Mouse (Mus musculus) CH12.LX (cell line): Measurements from ENCODE around the gene Cog7. TPM values are rescaled to one million over a fixed set of nuclear protein-coding genes. Genes with fewer than 3 reads are reported as not detected.

Source experiments
- DNase-seq: peaks from one replicate; pipeline ENCODE4 v3.0.0-alpha.2; 2013; ENCODE audit errors: extremely low read depth
- H3K27ac ChIP-seq: 2 replicates; pipeline ENCODE4 v1.5.1; 2012; ENCODE audit warnings: low read depth, mild to moderate bottlenecking, control low read depth, moderate library complexity; ENCODE audit not compliant: insufficient read depth
- H3K27me3 ChIP-seq: replicated peaks from 2 replicates; pipeline ENCODE3; 2012; ENCODE audit warnings: inconsistent platforms
- H3K36me3 ChIP-seq, 2 experiments: replicated peaks in 1 of 2; 2 replicates each; pipeline versions ENCODE3 to v1.6.1; 2012; ENCODE audit warnings: inconsistent platforms in 1 of 2, low read length in 1 of 2, mild to moderate bottlenecking in 1 of 2, mixed read lengths in 1 of 2, moderate library complexity in 1 of 2; ENCODE audit not compliant: control insufficient read depth in 1 of 2, insufficient read depth in 1 of 2
- H3K4me1 ChIP-seq, 2 experiments: 2 replicates each; pipeline ENCODE4 v1.6.1; 2012; ENCODE audit warnings: inconsistent platforms in 1 of 2, moderate library complexity in 1 of 2; ENCODE audit not compliant: insufficient read depth in 2 of 2, control insufficient read depth in 1 of 2
- H3K4me2 ChIP-seq: 2 replicates; pipeline ENCODE4 v1.6.1; 2012; ENCODE audit warnings: low read depth, mild to moderate bottlenecking, control low read depth; ENCODE audit not compliant: poor library complexity, insufficient read depth, severe bottlenecking
- H3K4me3 ChIP-seq, 3 experiments: fragments of 150-350 bp in 1 of 3; sonication (generic) in 1 of 3; replicated peaks in 1 of 3; 2 replicates each; pipeline versions ENCODE3 to v1.5.1; 2011 to 2012; ENCODE audit warnings: low read depth in 2 of 3, low read length in 2 of 3, mild to moderate bottlenecking in 2 of 3, moderate library complexity in 2 of 3, control low read depth in 1 of 3, improper control_type of control experiment in 1 of 3, inconsistent platforms in 1 of 3, mixed read lengths in 1 of 3; ENCODE audit not compliant: poor library complexity in 1 of 3
- H3K79me2 ChIP-seq: replicated peaks from 2 replicates; pipeline ENCODE4 v1.6.1; 2012; ENCODE audit warnings: mild to moderate bottlenecking, moderate library complexity; ENCODE audit not compliant: control insufficient read depth, poor library complexity, insufficient read depth, severe bottlenecking; ENCODE audit errors: extremely low read depth
- H3K9ac ChIP-seq: 2 replicates; pipeline ENCODE4 v1.6.1; 2012; ENCODE audit warnings: low read depth, mild to moderate bottlenecking, control low read depth, moderate library complexity; ENCODE audit not compliant: insufficient read depth
- H3K9me3 ChIP-seq: replicated peaks from 2 replicates; pipeline ENCODE3; 2012; ENCODE audit warnings: low read length, inconsistent platforms, mixed read lengths
- BHLHE40 ChIP-seq: IDR thresholded peaks from 2 replicates; pipeline ENCODE4 v1.6.1; 2011; ENCODE audit warnings: mild to moderate bottlenecking, low read depth, low read length, improper control_type of control experiment
- CHD2 ChIP-seq: IDR thresholded peaks from 2 replicates; pipeline ENCODE4 v1.6.1; 2011; ENCODE audit warnings: low read length, improper control_type of control experiment
- CTCF ChIP-seq, 2 experiments: IDR thresholded peaks in 1 of 2; conservative IDR thresholded peaks in 1 of 2; 2 replicates each; pipeline ENCODE4 v1.5.1; 2011 to 2012; ENCODE audit warnings: low read depth in 2 of 2, low read length in 2 of 2, improper control_type of control experiment in 1 of 2, inconsistent platforms in 1 of 2, mild to moderate bottlenecking in 1 of 2, moderate library complexity in 1 of 2
- ELF1 ChIP-seq: IDR thresholded peaks from 2 replicates; pipeline ENCODE4 v1.6.1; 2014; ENCODE audit warnings: low read depth, mild to moderate bottlenecking, inconsistent platforms, low read length, improper control_type of control experiment
- ETS1 ChIP-seq: conservative IDR thresholded peaks from 2 replicates; pipeline ENCODE4 v1.6.1; 2012; ENCODE audit warnings: low read depth, mild to moderate bottlenecking, inconsistent platforms, low read length, improper control_type of control experiment, moderate library complexity
- HCFC1 ChIP-seq: IDR thresholded peaks from 2 replicates; pipeline ENCODE4 v1.6.1; 2012; ENCODE audit warnings: low read depth, mild to moderate bottlenecking, inconsistent platforms, low read length, improper control_type of control experiment
- IRF4 ChIP-seq: IDR thresholded peaks from 2 replicates; pipeline ENCODE4 v1.6.1; 2014; ENCODE audit warnings: low read depth, mild to moderate bottlenecking, inconsistent platforms, low read length, improper control_type of control experiment
- JUN ChIP-seq: IDR thresholded peaks from 2 replicates; pipeline ENCODE4 v1.6.1; 2011; ENCODE audit warnings: low read depth, mild to moderate bottlenecking, low read length, improper control_type of control experiment, moderate library complexity; ENCODE audit not compliant: insufficient read depth
- KAT2A ChIP-seq: IDR thresholded peaks from 2 replicates; pipeline ENCODE4 v1.6.1; 2012; ENCODE audit warnings: low read length, improper control_type of control experiment, inconsistent platforms; ENCODE audit not compliant: insufficient replicate concordance
- MAX ChIP-seq: IDR thresholded peaks from 2 replicates; pipeline ENCODE4 v1.6.1; 2011; ENCODE audit warnings: low read length, improper control_type of control experiment
- MEF2A ChIP-seq: IDR thresholded peaks from 2 replicates; pipeline ENCODE4 v1.6.1; 2014; ENCODE audit warnings: low read depth, mild to moderate bottlenecking, inconsistent platforms, low read length, improper control_type of control experiment, borderline replicate concordance
- MXI1 ChIP-seq: IDR thresholded peaks from 2 replicates; pipeline ENCODE4 v1.6.1; 2011; ENCODE audit warnings: mild to moderate bottlenecking, low read depth, low read length, improper control_type of control experiment
- MYC ChIP-seq: IDR thresholded peaks from 2 replicates; pipeline ENCODE4 v1.6.1; 2011; ENCODE audit warnings: low read depth, mild to moderate bottlenecking, improper control_type of control experiment, low read length
- NRF1 ChIP-seq: IDR thresholded peaks from 2 replicates; pipeline ENCODE4 v1.6.1; 2014; ENCODE audit warnings: low read depth, mild to moderate bottlenecking, inconsistent platforms, low read length, improper control_type of control experiment, moderate library complexity
- POLR2AphosphoS2 ChIP-seq: IDR thresholded peaks from 2 replicates; pipeline ENCODE4 v1.6.1; 2011; ENCODE audit warnings: low read depth, low read length, improper control_type of control experiment
- RAD21 ChIP-seq: IDR thresholded peaks from 2 replicates; pipeline ENCODE4 v1.6.1; 2011; ENCODE audit warnings: low read depth, mild to moderate bottlenecking, low read length, improper control_type of control experiment, moderate library complexity
- RCOR1 ChIP-seq: conservative IDR thresholded peaks from 2 replicates; pipeline ENCODE4 v1.6.1; 2012; ENCODE audit warnings: low read depth, mild to moderate bottlenecking, inconsistent platforms, low read length, improper control_type of control experiment
- SMC3 ChIP-seq: IDR thresholded peaks from 2 replicates; pipeline ENCODE4 v1.6.1; 2011; ENCODE audit warnings: low read depth, low read length, improper control_type of control experiment
- TBP ChIP-seq: conservative IDR thresholded peaks from 2 replicates; pipeline ENCODE4 v1.6.1; 2011; ENCODE audit warnings: low read depth, low read length, improper control_type of control experiment
- TCF12 ChIP-seq: IDR thresholded peaks from 2 replicates; pipeline ENCODE4 v1.6.1; 2014; ENCODE audit warnings: low read depth, mild to moderate bottlenecking, inconsistent platforms, low read length, improper control_type of control experiment
- UBTF ChIP-seq: IDR thresholded peaks from 2 replicates; pipeline ENCODE4 v1.6.1; 2012; ENCODE audit warnings: low read depth, mild to moderate bottlenecking, inconsistent platforms, low read length, improper control_type of control experiment, moderate library complexity
- USF1 ChIP-seq: IDR thresholded peaks from 2 replicates; pipeline ENCODE4 v1.6.1; 2014; ENCODE audit warnings: low read depth, mild to moderate bottlenecking, inconsistent platforms, low read length, improper control_type of control experiment
- ZNF384 ChIP-seq: IDR thresholded peaks from 2 replicates; pipeline ENCODE4 v1.6.1; 2012; ENCODE audit warnings: low read depth, low read length, improper control_type of control experiment, inconsistent platforms
- dilution Hi-C: fragments of 300-500 bp; cut with MboI; formaldehyde crosslinking; loops from 2 replicates; pipeline ENCODE4 v1.14.3; 2020; ENCODE audit warnings: low sequenced_read_pairs; ENCODE audit not compliant: extremely low pct_unique_long_range_greater_than_20kb, extremely low pct_ligation_motif_present
- in situ Hi-C: fragments of 300-500 bp; cut with MboI; formaldehyde crosslinking; loops from 3 replicates; pipeline ENCODE4 v1.14.3; 2019; ENCODE audit warnings: low sequenced_read_pairs, low pct_ligation_motif_present, low pct_unique_long_range_greater_than_20kb, mixed read lengths
- polyA plus RNA-seq: library from polyadenylated mRNA; unstranded; fragments of >175 nt; gene quantifications from 2 replicates; pipeline ENCODE4 v1.2.1, GENCODE M21; 2012; ENCODE audit warnings: low read depth; ENCODE audit not compliant: insufficient read length
- total RNA-seq, 2 experiments: library from RNA; depleted of rRNA; stranded (reverse); fragments of 300-350 nt in 1 of 2; fragments of >200 nt in 1 of 2; gene quantifications; 2 replicates each; pipeline ENCODE4 v1.2.3; 2012 to 2014

Cog7 gene
- total and polyA plus RNA-seq, 3 experiments = 14.1 to 22.4 (median 22.2) TPM

DNA sequence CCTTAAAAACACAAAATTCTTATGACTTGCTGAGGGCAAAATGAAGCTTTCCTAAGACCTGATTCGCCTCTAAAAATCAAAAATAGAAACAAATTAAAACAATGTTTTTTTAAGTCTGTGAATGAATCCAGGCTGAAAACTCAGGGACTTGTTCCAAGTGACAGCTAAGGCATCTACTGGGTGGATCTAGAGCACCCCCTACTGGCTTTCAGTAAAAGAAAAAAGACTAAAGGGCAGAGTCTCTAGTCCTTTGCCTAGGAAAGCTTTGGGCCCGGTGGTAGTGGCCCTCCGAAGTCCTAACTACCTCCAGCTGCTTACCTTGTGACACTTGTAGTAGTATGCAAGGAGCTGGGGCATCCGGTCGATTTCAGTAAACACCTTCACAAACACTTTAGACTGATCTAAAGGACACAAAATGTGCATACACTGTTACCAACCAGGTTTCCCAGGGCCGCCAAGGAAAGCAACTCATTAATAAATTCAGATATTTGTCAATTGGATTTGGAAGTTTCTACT lies 17.6 kb downstream of the Cog7 start:
- Histone ChIP-seq H3K9me3 (peaks cover 3% of the 10 kb centered on the region), H3K4me3 (no peak overlapping the region), H3K36me3 (peaks cover 42 to 71% of the 10 kb centered on the region in 2 experiments), H3K4me1 (no peaks in the 10 kb centered on the region), H3K79me2 (no peaks in the 10 kb centered on the region), H3K4me2 (no peak overlapping the region), H3K27ac (no peak overlapping the region), H3K27me3 (no peaks in the 10 kb centered on the region), H3K9ac (no peak overlapping the region)
- dilution Hi-C loops = no loop called here
- TF ChIP-seq POLR2AphosphoS2 = no peak
- TF ChIP-seq RAD21 = peak; percentile 82
- no peak for TF ChIP-seq CHD2
- TF ChIP-seq CTCF (conservative IDR thresholded peaks at IDR 0.05 in 1 of 2, IDR thresholded peaks at IDR 0.05 in 1 of 2; ENCODE audit: low read depth in 2 of 2, low read length in 2 of 2) = peak; percentile 53 to 83
- peak; percentile 61 for TF ChIP-seq SMC3
- no peak for TF ChIP-seq UBTF
- TF ChIP-seq MEF2A = no peak
- in situ Hi-C loops = loop anchor here (5.0 kb wide), 1 partner anchor 232 kb away; the partner anchor contains the start of gene Scnn1g
- peak; percentile 60 for DNase-seq

DNA sequence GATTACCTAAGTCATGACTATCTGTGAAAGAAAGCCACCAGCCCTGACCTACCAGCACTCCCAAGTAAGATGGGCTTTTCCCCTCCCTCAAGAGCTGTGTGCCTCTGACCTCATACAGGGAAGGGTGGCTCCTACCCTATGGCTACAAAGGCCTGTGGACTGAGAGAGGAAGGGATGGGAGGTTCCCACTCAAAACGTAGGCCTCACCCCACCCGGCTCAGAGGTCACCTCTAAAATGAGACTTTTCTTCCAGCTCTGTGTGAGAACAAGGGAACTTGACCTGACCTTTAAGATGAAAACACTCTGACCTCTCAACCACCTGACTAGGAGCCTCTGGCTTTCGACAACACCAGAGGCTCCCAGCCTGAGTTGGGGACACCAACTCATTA lies 18.9 kb downstream of the Cog7 start:
- H3K4me2 ChIP-seq = no peak overlapping the region
- no peaks in the 10 kb centered on the region for H3K4me1 ChIP-seq
- DNase-seq = no peak
- H3K9ac ChIP-seq = no peak overlapping the region
- peaks cover 3% of the 10 kb centered on the region for H3K9me3 ChIP-seq
- dilution Hi-C loops = no loop called here
- peaks cover 38 to 72% of the 10 kb centered on the region in 2 experiments for H3K36me3 ChIP-seq
- H3K27me3 ChIP-seq = no peaks in the 10 kb centered on the region
- H3K4me3 ChIP-seq = no peak overlapping the region
- H3K27ac ChIP-seq = no peak overlapping the region
- no peaks in the 10 kb centered on the region for H3K79me2 ChIP-seq
- no peak for TF ChIP-seq ZNF384
- TF ChIP-seq NRF1 = no peak
- no peak for TF ChIP-seq JUN
- in situ Hi-C loops = loop anchor here (5.0 kb wide), 1 partner anchor 230 kb away; the partner anchor contains the start of gene Scnn1g

DNA sequence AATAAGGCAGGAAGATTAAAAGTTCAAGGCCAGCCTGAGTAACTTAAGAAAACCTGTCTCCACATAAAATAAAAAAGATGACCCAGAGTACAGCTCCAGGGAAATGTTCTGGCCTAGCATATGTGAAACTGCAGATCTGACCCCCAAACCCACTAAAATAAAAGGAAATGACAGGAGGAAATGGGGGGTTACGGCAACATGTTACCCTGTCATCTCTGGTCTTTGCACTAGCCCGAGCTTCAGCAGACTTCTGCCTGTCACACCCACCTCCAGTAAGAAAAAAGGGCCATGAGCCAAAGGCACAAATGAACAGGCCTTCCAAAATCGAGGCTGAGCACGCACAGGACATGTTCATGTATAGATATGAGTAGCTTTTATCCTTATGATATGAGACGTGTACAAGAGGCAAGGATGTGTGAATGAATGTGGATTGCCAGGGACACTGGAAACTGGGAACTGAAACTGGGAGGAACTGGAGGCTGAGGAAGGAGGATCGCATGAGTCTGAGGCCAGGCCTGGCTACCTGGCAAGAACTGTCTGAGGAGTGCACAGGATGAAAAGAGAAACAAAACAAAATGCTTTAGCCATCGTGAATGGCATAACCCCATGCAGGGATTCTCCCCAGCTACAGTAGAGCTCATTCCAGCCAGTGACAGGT lies 19.5 kb downstream of the Cog7 start:
- TF ChIP-seq ETS1 = no peak
- TF ChIP-seq RAD21 = no peak
- TF ChIP-seq HCFC1 = no peak
- no peak for TF ChIP-seq ELF1
- TF ChIP-seq BHLHE40 = no peak
- no peak for TF ChIP-seq MAX
- no peak for TF ChIP-seq CHD2
- TF ChIP-seq TCF12 = no peak
- TF ChIP-seq MYC = no peak
- no peak for TF ChIP-seq IRF4
- TF ChIP-seq POLR2AphosphoS2 = no peak
- no peak for TF ChIP-seq KAT2A
- TF ChIP-seq USF1 = no peak
- no peak for TF ChIP-seq MXI1
- no peak for TF ChIP-seq RCOR1
- no peak for TF ChIP-seq TBP
- no peak for DNase-seq
- dilution Hi-C loops = no loop called here
- in situ Hi-C loops = loop anchor here (5.0 kb wide), 1 partner anchor 230 kb away; the partner anchor contains the start of gene Scnn1g
- no peaks in the 10 kb centered on the region for H3K4me1 ChIP-seq
- no peak overlapping the region for H3K27ac ChIP-seq
- peaks cover 38 to 75% of the 10 kb centered on the region in 2 experiments for H3K36me3 ChIP-seq
- no peak overlapping the region for H3K9ac ChIP-seq
- peaks cover 3% of the 10 kb centered on the region for H3K9me3 ChIP-seq
- H3K4me3 ChIP-seq = no peak overlapping the region
- no peaks in the 10 kb centered on the region for H3K27me3 ChIP-seq
- no peak overlapping the region for H3K4me2 ChIP-seq
- no peaks in the 10 kb centered on the region for H3K79me2 ChIP-seq
